Mouse (Mus musculus) erythroblast, adult 5-6 weeks (primary cell): ENCODE data around the gene Abca9. TPM values are rescaled to one million over a fixed set of nuclear protein-coding genes. Genes with fewer than 3 reads are reported as not detected.

Experiments
- ATAC-seq: replicated peaks from 2 replicates; pipeline ENCODE4 v1.8.0; 2016; ENCODE audit warnings: moderate number of reproducible peaks, mild to moderate bottlenecking, moderate TSS enrichment, inconsistent platforms; ENCODE audit not compliant: poor library complexity, low FRiP score, severe bottlenecking
- total RNA-seq, 2 experiments: library from RNA; stranded (forward) in 1 of 2; stranded (reverse) in 1 of 2; fragments of 150-400 nt in 1 of 2; fragments of 200-764, 138-1000 nt in 1 of 2; gene quantifications; 2 replicates each; pipeline versions ENCODE4 v1.2.3 to v1.2.4; 2015 to 2017; ENCODE audit warnings: low replicate concordance in 2 of 2

Gene Abca9
- total RNA-seq, 2 experiments from 2014 or later: 3.0 to 5.6 TPM

DNA sequence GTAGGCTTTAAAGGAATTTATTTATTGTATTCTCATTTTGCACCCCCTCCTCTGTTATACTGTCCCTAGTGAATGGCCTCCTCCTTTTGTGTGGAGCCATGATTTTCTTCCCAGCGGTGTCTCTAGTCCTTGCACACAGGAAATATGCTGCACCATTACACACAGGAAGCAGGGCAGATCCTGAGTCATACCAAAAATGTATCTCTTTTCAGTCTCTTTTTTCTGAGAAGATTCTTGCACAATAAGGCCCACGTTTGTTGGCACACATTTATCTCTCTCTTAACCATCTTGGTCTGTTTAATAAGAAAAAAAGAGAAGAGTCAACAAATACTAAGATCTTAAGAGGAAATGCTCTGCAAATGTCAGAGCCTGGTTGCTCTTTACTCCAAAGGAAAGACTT, 76.7 kb downstream of the Abca9 start:
- no peak for ATAC-seq

DNA sequence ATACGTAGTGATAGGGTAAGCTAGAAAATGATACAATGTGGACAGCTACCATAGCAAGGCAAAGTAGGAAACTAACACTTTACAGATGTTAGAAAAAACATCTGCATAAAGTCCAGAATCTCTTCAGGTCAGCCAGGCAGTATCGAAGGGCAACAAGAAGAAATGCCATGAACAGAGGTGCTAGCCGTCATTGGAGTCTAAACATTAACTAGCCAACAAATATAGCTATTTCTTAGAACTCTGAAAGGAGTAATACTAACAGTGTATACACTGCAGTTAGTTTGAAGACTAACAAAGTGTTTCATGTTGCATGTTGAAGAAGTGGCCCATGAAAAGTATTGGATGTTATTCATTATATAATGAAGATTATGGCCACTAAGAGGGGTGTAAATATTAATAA, 95.8 kb downstream of the Abca9 start:
- ATAC-seq: no peak

DNA sequence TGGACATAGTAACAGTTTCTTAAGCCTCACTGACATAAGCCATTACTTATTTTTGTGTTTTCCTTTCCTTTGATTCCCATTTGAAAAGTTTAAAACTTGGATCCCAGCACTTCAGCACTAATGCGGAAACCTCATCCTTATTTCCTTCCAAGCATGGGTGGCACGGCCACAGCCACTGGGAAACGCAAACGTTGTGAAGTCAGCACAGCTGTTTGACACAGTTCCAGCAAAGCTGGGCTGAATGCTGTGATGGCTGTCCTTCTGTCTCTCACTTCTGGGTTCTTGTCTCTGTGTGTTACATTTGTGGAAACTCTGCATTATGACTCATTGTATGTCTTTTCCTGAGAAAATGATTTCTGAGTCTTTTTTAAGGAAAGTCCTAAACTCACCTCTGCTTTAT, 107.0 kb downstream of the Abca9 start:
- no peak for ATAC-seq

DNA sequence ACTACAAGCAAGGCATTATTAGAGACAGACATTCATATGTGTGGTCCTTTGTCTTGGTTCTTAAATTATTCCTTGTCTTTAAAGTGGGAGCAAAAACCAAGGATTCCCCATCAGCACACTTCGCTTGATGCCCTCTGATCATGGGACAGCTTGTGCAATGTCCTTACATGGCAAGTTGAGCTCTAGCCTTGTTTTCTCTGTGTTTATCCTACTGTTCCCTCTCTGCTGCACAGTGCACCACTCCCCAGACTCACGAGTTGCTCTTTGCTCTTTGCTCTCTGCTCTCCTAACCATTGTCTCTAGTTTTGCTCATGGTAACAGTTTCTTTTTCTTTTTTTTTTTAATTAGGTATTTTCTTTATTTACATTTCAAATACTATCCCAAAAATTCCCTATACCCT, 107.9 kb downstream of the Abca9 start:
- no peak for ATAC-seq

DNA sequence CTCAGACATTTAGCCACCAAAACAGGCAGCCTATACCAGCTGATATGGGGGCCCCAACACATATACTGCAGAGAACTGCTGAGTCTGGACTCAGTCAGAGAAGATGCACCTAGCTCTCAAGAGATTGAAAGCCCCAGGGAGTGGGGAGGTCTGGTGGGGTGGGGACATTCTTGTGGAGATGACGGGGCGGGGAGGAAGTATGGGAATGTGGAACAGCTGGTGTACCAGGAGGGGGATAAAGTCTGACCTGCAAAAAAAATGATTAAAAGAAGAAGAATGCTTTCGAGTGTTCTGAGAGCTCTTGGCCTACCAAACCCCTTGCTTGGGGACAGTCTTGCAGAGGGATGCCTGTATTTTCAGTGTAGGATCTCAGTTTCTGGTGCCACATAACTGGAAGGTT, 114.3 kb downstream of the Abca9 start:
- ATAC-seq: no peak

Other genes with a start within 250 kb of the Abca9 start
- gene Abca8b, start 172.4 kb downstream of the Abca9 start, total RNA-seq (2015; ENCODE audit: low replicate concordance): not detected in 2 replicates
- gene Abca8b, start 172.4 kb downstream of the Abca9 start, total RNA-seq (2017; ENCODE audit: low replicate concordance): under 0.01 and 0.28 TPM in 2 replicates
- gene Abca8a, start 72.2 kb downstream of the Abca9 start, total RNA-seq (2015; ENCODE audit: low replicate concordance): not detected in 2 replicates
- gene Abca8a, start 72.2 kb downstream of the Abca9 start, total RNA-seq (2017; ENCODE audit: low replicate concordance): 0.14 TPM in 1 of 2 replicates, not detected in the other
- not detected in 2 replicates for gene Abca6, start 83.6 kb upstream of the Abca9 start, total RNA-seq (2015; ENCODE audit: low replicate concordance)
- 0.09 and 0.98 TPM in 2 replicates for gene Abca6, start 83.6 kb upstream of the Abca9 start, total RNA-seq (2017; ENCODE audit: low replicate concordance)
- gene Abca5, start 169.5 kb upstream of the Abca9 start, total RNA-seq (2015; ENCODE audit: low replicate concordance): 0.42 TPM in 1 of 2 replicates, not detected in the other
- gene Abca5, start 169.5 kb upstream of the Abca9 start, total RNA-seq (2017; ENCODE audit: low replicate concordance): 0.28 TPM in 1 of 2 replicates, not detected in the other
- gene Map2k6, start 230.9 kb upstream of the Abca9 start, total RNA-seq (2015; ENCODE audit: low replicate concordance): 0.63 and 0.77 TPM in 2 replicates
- gene Map2k6, start 230.9 kb upstream of the Abca9 start, total RNA-seq (2017; ENCODE audit: low replicate concordance): 1.5 and 4.6 TPM in 2 replicates